Mouse (Mus musculus): ENCODE results near the gene Ints3.
A peak's percentile ranks its signal among the peaks of the same experiment; 100 is the strongest.

The Ints3 gene

DNA sequence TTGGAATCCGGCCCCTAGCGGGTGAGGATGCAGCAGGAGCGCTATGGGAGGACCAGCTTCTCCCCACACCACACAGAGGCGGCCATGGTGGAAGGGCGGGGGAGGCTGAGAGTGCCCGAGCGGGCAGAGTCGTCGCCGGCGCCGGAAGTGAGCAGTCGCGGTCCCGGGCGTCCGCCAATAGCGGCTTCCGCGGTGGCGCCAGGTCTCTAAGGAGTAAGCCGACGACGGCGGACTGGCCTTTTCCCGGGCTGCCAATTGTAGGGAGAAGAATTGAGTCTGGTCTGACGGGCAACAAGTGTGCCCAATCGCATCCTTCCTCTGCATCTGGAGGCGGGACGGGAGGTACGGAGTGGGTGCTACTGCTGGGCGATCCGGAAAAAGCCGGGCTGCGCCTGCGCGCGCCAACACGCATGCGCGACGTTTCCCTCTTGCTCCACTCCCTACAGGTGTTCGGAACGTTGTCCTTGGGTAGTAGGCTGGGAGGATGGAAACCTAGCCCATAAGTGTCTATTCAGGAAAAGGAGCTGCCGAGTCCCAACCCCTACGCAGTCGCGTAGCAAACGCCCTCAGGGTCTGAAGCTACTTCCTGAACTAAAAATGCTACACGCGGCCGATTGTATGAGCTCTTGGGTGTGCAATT is at the start of gene Ints3:
TSS of gene Ints3 (minus strand) at position 242 of the 640 bp plus-strand sequence.
- peak; percentile 100 for DNase-seq

DNA sequence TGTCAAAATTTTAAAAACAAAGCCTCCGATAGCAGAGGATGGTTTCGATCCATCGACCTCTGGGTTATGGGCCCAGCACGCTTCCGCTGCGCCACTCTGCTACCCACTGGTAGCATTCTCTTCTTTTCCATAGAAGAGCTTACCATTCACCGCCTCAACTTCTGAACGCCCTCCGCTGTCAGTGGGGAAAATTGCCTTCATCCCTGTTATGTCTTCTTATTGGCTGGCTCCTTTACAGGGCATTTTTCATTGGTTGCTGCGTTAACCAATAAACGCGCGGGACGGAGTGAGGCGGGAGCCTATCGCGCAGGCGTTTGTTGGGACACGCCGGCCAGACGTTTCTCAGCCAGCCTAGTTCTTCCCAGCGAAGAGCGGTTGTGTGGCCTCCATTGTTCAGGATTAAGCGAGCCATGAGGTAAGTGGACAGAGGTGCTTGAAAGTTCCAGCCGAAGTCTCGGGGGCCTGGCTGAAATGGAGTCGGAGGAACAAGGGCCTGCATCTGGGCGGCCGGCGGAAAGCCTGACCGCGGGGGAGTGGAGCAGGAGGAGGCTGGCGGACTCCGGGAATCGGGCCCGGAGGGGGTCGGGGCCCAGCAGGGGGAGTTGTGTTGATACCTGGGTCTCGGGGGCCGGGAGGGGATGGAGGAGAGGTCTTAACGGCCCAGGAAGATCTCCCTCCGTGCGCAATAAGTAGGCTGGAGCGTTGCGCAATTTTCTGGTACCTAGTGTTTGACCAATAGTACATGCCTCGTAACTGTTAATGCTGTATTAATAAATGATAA is 42.6 kb upstream of the Ints3 start, which contains the start of gene Ilf2:
TSS of gene Ilf2 (plus strand) at position 296 of the 781 bp plus-strand sequence.
- DNase-seq, result peak; percentile 97

DNA sequence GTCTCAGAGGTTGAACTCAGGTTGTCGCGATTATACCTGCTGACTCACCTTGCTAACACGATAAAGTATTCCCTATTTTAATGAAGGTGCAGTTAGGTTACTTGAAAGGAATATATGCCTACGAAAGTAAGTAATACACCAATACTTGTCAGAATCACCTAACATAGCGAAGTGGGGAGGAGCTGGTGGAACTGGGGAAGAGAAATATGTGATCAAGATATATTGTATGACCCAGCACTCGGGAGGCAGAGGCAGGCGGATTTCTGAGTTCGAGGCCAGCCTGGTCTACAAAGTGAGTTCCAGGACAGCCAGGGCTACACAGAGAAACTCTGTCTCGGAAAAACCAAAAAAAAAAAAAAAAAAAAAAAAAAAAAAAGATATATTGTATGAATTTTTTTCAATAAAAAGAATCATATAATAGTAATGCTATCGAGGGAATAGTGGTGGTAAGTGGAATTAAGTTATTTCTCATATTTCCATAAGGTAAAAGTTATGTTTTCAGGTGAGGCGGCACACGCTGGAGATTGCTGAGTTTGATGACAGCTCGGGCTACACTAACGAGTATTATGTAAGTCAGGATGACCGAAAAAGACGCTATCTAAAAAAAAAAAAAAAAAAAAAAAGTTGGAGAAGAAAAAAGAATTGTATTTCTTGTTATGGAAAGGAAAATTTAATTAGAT is 41.9 kb upstream of the Ints3 start:
- DNase-seq, result no peak

DNA sequence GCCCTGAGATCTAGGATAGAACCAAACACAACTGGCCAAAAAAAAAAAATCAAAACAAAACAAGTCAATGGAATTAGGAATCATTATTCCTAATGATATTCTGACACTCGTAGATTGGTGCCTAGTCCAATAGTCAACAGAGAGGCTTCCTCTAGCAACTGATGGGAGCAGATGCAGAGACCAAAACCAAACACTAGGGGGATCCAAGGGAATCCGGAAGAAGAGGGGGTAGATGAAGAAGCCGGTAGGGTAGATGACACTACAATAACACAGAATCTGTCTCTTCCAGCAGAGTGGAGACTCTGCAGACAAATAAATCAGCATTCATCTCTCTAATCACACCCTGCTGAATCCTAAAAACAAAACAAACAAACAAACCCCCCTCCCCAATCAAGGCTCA is 38.8 kb upstream of the Ints3 start:
- peak; percentile 84 for DNase-seq

DNA sequence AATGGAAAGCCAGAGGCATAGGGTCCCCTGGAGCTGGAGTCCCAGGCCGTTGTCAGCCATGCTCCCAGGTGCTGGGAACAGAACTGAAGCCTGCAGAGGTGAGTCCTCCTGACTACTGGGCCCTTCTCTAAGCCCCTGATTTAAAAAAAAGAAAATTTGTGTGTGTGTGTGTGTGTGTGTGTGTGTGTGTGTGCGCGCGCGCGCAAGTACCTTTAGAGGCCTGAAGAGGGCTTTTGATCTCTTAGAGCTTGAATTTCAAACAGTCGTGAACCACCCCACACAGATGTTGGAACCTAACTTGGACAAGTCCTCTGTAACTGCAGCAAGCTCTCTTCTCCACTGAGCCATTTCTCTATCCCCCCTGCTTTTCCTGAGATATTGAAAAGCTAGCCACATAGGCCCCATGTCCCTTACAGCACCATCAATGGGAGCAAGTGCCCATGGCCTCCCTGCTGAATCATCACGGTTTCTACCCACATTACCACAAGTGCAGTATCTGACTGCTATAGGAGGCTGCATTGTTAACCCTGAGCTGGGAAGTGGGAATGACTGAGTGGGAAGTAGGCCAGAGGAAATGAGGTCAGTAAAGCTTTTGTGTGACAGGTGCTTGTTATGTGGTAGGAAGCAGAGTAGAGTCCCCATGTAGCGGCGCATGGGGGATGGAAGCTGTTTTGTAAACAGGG is 34.3 kb upstream of the Ints3 start:
- DNase-seq, result no peak

DNA sequence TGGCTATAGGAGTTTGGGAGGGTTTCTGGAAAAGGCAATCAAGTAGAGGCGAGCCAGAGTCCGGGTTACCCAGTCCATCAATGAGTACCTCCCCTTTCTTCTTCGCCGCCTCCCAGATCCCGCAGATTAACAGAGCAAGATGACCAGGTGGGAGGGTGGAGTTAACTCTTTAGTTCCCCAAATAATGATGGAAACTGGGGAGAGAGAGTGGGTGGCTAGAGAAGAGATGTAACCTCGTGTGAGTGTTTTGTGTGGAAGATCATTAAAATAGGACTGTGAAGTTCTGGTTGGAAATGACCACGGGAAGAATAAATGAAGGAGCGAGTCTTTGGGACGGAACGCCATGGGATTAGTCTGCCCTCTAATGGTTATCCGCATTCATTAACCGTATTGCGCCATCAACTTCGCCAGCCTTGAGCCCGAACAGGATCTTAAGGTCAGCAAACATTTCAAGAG is 32.9 kb upstream of the Ints3 start:
- peak; percentile 88 for DNase-seq

DNA sequence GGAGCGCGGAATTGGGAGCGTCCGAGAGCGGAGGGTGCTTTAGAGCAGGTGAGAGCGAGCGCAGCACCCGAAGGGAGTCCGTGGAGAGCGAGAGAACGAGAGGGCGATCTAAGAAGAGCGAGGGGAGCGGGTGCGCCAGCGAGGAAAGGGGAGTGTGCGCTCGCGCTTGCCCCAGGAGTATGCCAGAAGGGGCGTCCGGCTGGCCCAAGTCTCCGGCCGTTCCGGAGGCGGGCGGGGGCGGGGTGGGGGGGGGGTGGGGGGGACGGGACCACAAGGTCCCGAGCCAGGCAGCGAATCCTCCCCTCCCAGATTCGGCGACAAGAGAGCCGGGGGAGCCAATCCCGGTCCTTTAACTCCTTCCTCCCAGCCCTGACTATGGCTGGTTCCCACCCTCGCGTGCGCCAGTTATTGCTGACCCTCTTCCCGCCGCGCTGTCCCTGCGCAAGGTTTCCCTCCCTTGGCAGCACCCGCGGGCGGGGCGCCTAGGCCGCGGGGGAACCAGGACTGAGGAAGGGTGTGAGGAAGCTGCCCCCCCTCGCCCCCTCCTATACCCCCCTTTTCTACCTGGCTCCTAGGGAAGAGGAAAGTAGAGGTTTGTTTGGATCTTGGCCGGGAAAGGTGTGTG is 32.4 kb upstream of the Ints3 start, which contains the start of gene Npr1:
TSS of gene Npr1 (minus strand) at position 181 of the 625 bp plus-strand sequence.
- peak; percentile 81 for DNase-seq

DNA sequence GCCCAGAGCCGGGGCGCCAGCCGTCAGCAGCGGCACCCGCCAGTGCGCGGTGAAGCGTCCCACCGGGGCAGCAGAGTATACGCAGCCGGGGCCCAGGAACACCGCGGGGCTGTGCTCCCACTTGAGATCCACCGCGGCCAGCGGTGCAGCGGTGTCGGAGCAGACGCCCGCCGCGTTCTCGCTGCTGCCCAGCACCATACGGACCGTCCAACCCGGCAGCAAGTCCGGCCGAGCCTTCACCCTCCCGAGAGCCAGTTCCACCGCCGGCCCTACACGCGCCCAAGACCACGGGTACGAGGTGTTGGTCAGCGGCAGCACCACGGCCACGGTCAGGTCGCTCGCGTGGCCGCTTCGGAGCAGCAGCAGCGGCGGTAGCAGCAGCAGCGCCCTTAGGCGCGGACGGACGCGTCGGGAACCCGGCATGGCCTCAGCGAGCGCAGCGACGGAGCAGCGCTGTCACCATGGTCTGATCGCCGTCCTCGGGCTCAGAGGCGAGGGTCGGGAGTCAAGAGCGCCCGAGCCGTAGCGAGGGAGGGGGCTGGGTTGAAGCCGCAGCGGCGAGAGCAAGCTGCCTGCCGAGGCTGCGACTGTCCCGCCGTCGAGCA is 31.8 kb upstream of the Ints3 start:
- peak; percentile 30 for DNase-seq

DNA sequence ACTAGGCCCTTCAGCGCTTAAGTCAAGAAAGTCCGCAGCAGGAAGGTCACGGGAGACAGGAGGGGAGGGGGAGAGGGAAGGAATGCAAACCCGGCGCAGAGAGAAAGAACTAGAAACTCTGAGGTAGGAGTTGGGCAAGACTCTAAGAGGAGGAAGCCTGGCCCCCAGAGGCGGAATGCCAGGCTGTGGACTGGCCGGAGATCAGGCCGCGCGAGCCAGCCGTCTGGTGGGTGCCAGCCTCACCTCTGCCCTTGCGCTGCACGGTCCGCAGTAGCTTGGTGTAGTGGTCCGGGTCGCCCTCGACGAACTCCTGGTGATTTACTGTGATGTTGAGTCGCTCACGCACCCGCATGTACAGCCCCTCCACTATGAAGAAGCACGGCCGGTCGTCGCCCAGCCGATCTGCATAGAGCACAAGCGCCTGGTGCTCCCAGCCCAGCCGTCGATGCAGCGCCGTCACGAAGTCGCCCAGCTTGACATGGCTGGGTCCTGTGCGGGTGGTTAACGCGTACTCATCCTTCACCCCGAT is 31.2 kb upstream of the Ints3 start:
- peak; percentile 78 for DNase-seq

DNA sequence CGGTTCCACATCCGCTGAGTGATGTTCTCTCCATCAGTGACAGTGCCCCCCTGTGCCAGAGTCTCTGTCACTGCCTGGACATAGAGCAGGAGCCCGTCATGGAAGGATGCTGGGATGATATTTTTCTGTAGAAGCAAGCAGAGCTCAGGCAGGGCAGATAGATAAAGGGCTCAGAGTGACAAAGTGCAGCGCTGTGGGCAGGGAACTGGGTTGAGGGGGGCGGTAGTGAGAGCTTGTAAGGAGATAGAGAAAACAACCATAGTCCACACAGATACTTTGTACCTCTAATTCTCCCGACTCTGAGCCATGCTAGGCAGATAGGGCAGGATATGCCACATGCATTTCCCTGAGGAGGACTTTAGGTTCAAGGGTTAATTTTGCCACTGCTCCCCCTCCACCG is 29.2 kb upstream of the Ints3 start:
- no peak for DNase-seq

DNA sequence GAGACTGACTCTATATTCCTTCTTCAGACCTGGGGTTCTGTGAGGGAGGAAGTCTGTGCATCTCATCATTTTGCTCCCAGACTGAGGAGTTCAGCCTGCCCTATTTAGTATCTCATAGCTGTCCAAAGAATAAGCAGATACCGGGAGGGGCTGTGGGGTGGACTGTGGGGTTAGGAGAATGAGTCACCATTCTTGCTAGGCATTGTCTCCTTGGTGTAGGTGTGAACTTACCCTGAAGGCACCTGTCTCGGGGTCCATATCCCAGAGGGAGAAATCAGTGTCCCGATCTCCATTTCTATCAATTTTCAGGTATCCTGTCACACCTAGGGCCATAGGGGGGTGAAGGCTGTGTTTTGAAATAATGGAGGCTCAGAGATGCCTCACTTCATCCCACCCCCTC is 28.5 kb upstream of the Ints3 start:
- no peak for DNase-seq

DNA sequence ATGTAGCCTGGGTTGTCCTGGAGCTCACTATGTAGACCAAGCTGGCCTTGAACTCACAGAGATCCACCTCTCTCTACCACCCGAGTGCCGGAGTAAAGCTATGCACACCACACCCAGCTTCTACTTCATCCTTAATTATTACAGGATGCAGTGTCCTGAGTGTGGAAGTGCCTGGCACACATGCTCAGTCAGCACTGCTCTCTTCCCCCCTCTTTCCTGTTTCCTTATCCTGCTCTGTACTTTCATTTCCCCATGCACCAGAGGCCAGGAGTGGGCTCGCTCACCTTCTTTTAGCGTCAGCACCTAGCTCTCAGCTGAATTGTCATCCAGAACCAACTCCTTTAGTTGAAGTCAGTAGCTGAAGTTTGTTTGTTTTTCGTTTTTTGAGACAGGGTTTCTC is 26.9 kb upstream of the Ints3 start:
- DNase-seq, result no peak

DNA sequence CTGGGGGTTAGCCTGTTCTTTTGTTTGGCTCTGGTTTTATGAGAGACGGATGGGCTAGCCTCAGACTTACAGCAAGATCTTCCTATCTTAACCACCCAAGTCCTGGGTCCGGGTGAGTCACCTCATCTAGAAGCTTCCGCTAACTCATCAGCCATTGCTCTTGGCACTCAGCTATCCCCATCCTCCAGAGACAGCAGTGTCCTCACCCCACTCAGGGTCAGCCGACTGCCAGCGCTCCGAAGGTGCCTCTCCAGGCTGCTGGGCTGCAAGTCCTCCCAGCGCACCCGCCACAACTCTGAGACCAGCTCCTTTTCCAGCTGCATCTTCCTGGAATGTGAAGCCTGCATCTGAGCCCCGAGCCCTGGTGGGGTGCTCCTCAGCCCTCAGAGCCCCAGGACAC is 26.3 kb upstream of the Ints3 start:
- no peak for DNase-seq

DNA sequence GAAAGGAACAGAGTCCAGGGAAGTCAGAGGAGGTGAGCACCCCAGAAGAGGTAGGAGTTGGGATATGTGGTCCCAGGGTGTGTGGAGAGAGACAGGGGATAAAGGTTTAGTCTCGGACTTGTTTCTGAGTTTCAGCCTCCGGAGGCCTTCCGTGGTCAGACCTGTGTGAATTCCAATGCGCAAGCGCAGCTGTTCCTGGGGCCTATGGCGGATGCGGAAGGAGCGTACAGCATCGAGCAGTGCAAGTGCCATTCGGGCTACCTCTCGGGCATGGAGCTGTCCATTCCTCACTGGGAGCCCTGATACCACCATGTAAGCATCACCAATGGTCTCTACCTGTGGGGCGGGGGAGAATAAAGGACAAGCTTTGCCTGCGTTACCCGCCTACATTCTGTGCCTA is 21.5 kb upstream of the Ints3 start:
- DNase-seq, result no peak

DNA sequence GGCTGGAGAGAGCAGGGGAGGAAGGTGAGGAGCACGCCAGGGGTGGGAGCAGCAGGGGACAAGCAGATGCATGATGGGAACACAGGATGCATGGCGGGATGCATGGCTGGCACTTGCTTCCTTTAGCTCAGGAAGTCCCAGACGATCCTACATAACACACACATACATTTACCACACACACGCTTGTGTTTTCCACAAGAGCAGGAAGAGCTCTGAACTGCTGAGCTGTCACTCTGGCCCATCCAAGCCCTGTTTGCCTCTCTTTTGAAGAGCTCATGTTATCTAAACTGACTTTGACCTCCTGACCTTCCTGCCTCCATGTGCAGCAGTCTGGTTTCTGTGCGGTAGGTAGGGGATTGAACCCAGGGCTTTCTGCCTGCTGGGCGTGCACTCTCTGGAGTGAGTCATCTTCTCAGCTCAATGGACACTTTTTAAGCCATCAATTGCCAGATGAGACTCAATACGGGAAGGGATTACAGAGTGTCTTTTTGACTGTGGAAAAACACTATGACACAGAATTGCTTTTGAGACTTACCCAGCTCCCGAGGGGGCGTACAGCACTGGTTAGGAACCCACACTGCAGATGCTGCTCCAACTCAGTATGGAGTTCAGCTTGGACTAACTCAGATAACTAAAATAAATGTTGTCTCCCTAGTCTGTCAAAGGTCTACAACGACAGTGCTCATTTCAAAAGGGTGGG is 18.1 kb upstream of the Ints3 start:
- DNase-seq, result peak; percentile 23

DNA sequence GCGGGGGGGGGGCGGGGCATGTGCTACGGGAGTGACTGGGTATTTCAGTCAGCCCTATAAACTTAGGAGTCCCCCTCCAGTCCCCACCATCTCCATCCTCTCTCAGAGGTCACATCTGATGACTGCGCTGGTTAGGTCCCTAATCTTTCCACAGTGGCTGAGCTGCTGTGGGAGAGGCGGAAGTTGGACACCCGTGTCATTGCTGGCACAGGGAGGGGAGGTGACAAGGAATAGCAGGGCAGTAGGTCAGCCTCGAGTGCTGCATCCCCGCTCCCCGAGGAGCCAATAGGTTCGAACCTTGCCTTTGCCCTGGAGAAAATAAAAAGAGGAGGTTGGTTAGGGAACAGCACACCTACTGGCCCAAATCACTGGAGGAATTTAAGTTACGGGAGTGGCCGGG is 17.5 kb upstream of the Ints3 start:
- DNase-seq, result no peak

DNA sequence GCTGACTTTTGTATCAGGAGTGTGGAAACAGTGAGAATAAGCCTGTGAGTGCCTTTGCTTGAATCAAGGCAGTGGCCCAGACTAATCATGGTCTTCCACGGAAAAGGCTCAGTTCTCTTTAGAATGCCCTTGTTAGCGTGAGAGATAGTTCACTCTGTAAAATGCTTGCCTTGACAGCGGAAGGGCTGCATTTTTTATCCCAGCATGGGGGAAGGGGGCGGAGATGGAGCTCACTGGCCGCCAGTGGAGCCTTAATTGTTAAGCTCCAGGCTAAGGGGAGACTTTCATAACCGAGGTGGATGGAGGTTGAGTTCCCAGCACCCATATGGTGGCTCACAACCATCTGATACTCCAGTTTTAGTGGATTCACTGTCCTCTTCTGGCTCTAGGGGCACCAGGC is 15.2 kb upstream of the Ints3 start:
- DNase-seq, result peak; percentile 27

DNA sequence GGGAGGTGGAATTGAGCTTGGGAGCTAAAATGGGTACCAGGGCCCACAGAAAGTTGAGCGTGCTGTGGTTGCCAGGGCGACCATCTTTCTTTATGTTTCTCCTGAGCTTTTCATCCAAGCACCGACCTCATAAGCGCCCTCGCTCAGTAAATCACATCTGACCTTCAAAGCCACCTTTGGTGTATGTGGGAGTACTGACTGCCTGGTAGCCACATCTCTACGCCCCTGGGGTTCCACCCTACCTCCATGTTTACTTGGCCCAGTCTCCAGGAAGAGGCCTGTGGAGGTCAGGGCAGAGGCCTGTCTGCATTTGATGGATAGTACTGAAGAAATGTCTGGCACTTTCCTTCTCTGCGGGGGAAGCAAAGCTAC is 13.7 kb upstream of the Ints3 start:
- peak; percentile 57 for DNase-seq

DNA sequence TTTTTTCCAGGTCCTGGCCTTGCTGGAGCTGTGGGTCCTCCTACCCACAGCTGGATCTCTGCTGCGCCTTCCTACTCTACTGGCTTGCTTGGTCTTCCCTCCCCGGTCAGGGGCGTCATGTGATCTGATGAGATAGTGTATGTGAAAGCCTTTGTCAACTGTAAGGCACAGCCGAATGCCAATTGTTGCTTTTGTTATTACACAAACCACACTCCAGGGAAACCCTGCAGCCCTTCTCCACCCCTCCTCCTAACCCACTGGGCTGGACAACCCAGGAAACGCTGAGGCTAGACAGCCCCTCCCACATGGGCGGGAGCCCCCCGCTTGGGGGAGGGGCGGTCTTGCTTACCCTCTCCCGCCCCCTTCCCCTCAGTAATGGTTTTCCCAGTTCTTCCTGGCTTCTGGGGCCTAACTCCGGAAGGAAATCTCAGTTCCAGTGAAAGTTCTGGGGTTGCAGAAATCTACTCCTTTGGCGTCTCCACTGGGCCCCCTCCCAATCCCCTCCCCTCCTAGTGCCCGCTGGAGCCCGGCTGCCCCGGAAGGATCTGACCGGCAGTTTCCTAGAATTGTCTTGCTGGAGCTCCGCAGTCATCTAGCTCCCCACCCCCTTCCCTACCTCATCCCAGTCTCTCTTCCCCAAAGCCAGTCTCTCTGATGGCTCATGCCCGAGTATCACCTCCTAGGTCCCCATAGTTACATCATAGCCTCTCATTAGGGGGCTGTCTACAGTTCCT is 13.1 kb upstream of the Ints3 start:
- peak; percentile 97 for DNase-seq

DNA sequence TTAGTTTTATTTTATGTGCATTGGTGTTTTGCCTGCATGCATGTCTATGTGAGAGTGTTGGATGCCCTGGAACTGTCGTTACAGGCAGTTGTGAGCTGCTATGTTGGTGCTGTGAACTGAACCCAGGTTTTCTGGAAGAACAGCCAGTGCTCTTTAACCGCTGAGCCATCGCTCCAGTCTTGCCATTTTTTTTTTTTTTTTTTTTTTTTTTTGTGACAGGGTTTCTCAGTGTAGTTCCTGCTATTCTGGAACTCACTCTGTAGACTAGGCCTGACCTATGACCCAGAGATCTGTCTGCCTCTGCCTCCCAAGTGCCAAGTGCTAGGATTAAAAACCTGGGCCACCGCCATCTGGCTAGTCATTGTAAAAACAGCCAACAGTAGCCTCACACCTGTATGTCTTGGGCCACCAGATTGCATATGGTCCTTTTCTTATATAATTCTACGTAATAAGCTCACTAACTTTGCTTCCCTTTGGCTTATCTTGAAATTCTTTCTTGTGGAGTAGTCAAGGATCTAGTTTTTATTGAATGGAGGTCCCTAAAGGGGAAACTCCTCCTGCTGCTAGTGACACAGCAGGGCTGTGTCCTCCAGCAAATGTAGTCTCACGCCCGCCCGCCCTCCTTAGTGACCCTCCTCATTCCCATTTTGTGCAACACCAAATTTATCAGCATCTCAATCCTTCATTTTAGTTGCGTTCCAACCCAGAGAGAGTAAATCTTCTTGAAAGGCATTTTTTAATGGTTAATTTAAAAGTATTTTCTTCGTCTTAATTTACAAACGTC is 12.2 kb upstream of the Ints3 start:
- DNase-seq, result peak; percentile 24

Measured in lung, postnatal 10 days (tissue).